Mouse (Mus musculus) forebrain, embryonic 10.5 days (tissue): ENCODE results near the gene Efcab5. TPM values are rescaled to one million over a fixed set of nuclear protein-coding genes. Genes with fewer than 3 reads are reported as not detected.
A peak's percentile ranks its signal among the peaks of the same experiment; 100 is the strongest.

Experiments
- DNase-seq: peaks from one replicate; pipeline ENCODE4 v3.0.0-alpha.2; 2017; ENCODE audit warnings: low spot score; ENCODE audit errors: extremely low spot score
- H3K27ac ChIP-seq: fragments of 300-500 bp; sonication (generic); 2 replicates; pipeline ENCODE4 v1.5.1; 2016; ENCODE audit warnings: mild to moderate bottlenecking
- H3K27me3 ChIP-seq: fragments of 300-500 bp; sonication (generic); 2 replicates; pipeline ENCODE4 v1.6.1; 2016; ENCODE audit warnings: mild to moderate bottlenecking; ENCODE audit not compliant: poor library complexity, severe bottlenecking
- H3K36me3 ChIP-seq: fragments of 300-500 bp; sonication (generic); replicated peaks from 2 replicates; pipeline ENCODE4 v1.6.1; 2016; ENCODE audit warnings: mild to moderate bottlenecking, moderate library complexity
- H3K4me1 ChIP-seq: fragments of 300-500 bp; sonication (generic); 2 replicates; pipeline ENCODE4 v1.6.1; 2016
- H3K4me3 ChIP-seq: fragments of 300-500 bp; sonication (generic); 2 replicates; pipeline ENCODE4 v1.5.1; 2016; ENCODE audit warnings: mild to moderate bottlenecking, moderate library complexity
- H3K9me3 ChIP-seq: fragments of 300-500 bp; sonication (generic); 2 replicates; pipeline ENCODE4 v1.6.1; 2016; ENCODE audit warnings: mild to moderate bottlenecking, moderate library complexity
- WGBS: fragments of 180-500 bp; shearing (Covaris S2); methylation state at CpG from one replicate; pipeline ENCODE4 v1.1.7; 2016; 5-methylcytosine and 5-hydroxymethylcytosine counted together
- polyA plus RNA-seq: library from polyadenylated mRNA; unstranded; fragments of >200 nt; fragmentation: Nextera tagmentation; extraction: Ambion mirVana; gene quantifications from 2 replicates; pipeline ENCODE4 v1.2.1, GENCODE M21; 2016

Efcab5 gene
- polyA plus RNA-seq, 1 experiment from 2014 or later: 0.25 TPM

GRCm38 (mm10) chr11:77195360-77196109, 6.8 kb upstream of the Efcab5 start:
- Histone ChIP-seq H3K36me3 (no peaks in the 10 kb centered on the region), H3K9me3 (no peaks in the 10 kb centered on the region), H3K4me1 (peaks cover 40% of the 10 kb centered on the region), H3K27ac (no peak overlapping the region), H3K4me3 (no peak overlapping the region), H3K27me3 (peaks cover 39% of the 10 kb centered on the region)
- DNase-seq: no peak
- WGBS: 79% methylated on average over 11 of the region's 11 CpGs

GRCm38 (mm10) chr11:77194762-77195161, 6.0 kb upstream of the Efcab5 start:
- DNase-seq: no peak
- Histone ChIP-seq H3K27me3 (peaks cover 39% of the 10 kb centered on the region), H3K27ac (no peak overlapping the region), H3K9me3 (no peaks in the 10 kb centered on the region), H3K4me1 (peaks cover 39% of the 10 kb centered on the region), H3K36me3 (no peaks in the 10 kb centered on the region), H3K4me3 (no peak overlapping the region)
- 77% methylated on average over 1 of the region's 1 CpGs for WGBS

DNA sequence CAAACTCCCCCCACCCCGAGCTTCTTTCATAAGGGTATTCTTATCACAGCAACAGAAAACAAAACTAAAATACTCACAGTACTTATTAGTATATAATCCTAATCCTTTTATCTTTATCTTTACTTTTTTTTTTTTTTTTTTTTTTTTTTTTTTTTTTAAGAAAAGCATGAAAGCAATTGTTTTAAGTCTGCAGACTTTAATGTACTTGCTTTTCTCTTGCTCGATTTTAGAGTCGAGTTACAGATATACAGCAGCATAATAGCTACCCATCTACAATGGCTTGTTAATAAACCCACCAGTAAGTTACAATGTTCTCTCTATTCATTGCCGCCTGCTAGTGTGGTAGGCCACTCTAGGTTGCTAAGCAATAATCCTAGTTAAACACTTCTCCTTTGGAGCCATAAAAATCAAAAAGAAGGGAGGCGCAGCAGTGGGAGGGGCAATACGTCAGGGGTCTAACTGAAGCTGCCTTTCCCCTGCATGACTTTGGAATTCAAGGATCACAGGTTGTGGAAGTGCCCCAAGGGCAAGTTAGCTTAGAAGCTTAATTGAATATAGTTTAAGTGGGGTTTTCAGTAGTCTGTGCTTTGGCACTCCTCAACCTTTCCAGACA, 5.3 kb upstream of the Efcab5 start:
- DNase-seq: peak; percentile 67
- peaks cover 34% of the 10 kb centered on the region for H3K4me1 ChIP-seq
- peaks cover 39% of the 10 kb centered on the region for H3K27me3 ChIP-seq
- WGBS: 29% methylated on average over 6 of the region's 6 CpGs
- H3K36me3 ChIP-seq: no peaks in the 10 kb centered on the region
- H3K27ac ChIP-seq: no peak overlapping the region
- no peak overlapping the region; the same call in 1 of the 2 replicates for H3K4me3 ChIP-seq
- H3K9me3 ChIP-seq: no peaks in the 10 kb centered on the region

GRCm38 (mm10) chr11:77193410-77193809, 4.6 kb upstream of the Efcab5 start:
- H3K4me3 ChIP-seq: no peak overlapping the region; the same call in 1 of the 2 replicates
- H3K36me3 ChIP-seq: no peaks in the 10 kb centered on the region
- no peak overlapping the region for H3K27ac ChIP-seq
- no peak for DNase-seq
- H3K27me3 ChIP-seq: peaks cover 39% of the 10 kb centered on the region
- 77% methylated on average over 5 of the region's 5 CpGs for WGBS
- no peaks in the 10 kb centered on the region for H3K9me3 ChIP-seq
- peaks cover 34% of the 10 kb centered on the region for H3K4me1 ChIP-seq

DNA sequence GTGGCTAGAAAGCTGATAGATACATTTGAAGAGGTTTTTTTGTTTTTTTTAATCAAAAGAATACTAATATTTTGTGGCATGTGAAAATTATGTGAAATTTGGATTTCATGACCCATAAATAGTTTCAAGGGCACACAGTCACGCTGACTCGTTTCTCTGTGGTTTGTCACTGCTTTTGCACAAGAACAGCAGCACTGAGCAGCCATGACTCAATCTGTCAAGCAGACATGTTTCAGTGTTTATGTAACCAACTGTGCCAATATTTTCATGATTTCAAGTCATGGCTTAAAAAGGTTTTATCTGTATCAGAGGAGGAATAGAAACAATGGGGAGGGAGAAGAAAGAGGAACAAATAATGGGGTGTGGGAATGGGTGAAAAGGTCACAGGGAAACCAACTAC, 3.8 kb downstream of the Efcab5 start:
- no peak for DNase-seq
- no peaks in the 10 kb centered on the region for H3K36me3 ChIP-seq
- no peaks in the 10 kb centered on the region for H3K9me3 ChIP-seq
- H3K4me1 ChIP-seq: no peaks in the 10 kb centered on the region; the same call in 1 of the 2 replicates
- no peak overlapping the region for H3K27ac ChIP-seq
- H3K27me3 ChIP-seq: no peaks in the 10 kb centered on the region
- H3K4me3 ChIP-seq: no peak overlapping the region
- WGBS: 93% methylated on average over 2 of the region's 2 CpGs

- H3K27ac ChIP-seq: no peak overlapping the region
- H3K27me3 ChIP-seq: no peaks in the 10 kb centered on the region
- H3K4me1 ChIP-seq: no peaks in the 10 kb centered on the region; the same call in 1 of the 2 replicates
- WGBS: 52% methylated on average over 2 of the region's 2 CpGs
- no peaks in the 10 kb centered on the region for H3K9me3 ChIP-seq
- no peaks in the 10 kb centered on the region for H3K36me3 ChIP-seq
- H3K4me3 ChIP-seq: no peak overlapping the region
- DNase-seq: no peak
Measured at GRCm38 (mm10) chr11:77182616-77183015, 6.2 kb downstream of the Efcab5 start.

- 86% methylated on average over 2 of the region's 2 CpGs for whole genome bisulfite sequencing
Measured at GRCm38 (mm10) chr11:77182041-77182440, 6.7 kb downstream of the Efcab5 start.

GRCm38 (mm10) chr11:77181528-77181927, 7.2 kb downstream of the Efcab5 start:
- no peak overlapping the region for H3K27ac ChIP-seq
- no peaks in the 10 kb centered on the region for H3K36me3 ChIP-seq
- no peaks in the 10 kb centered on the region for H3K27me3 ChIP-seq
- no peaks in the 10 kb centered on the region; the same call in 1 of the 2 replicates for H3K4me1 ChIP-seq
- no peaks in the 10 kb centered on the region for H3K9me3 ChIP-seq
- DNase-seq: no peak
- 87% methylated on average over 5 of the region's 5 CpGs for WGBS
- no peak overlapping the region for H3K4me3 ChIP-seq

More at GRCm38 (mm10) chr11:77182041-77182440, 6.7 kb downstream of the Efcab5 start:
- DNase-seq: no peak
- H3K27me3 ChIP-seq: no peaks in the 10 kb centered on the region
- no peaks in the 10 kb centered on the region for H3K9me3 ChIP-seq
- no peaks in the 10 kb centered on the region for H3K36me3 ChIP-seq
- H3K4me3 ChIP-seq: no peak overlapping the region
- no peak overlapping the region for H3K27ac ChIP-seq
- no peaks in the 10 kb centered on the region; the same call in 1 of the 2 replicates for H3K4me1 ChIP-seq

- Histone ChIP-seq H3K27me3 (no peaks in the 10 kb centered on the region), H3K4me3 (no peak overlapping the region), H3K4me1 (no peaks in the 10 kb centered on the region; the same call in 1 of the 2 replicates), H3K9me3 (no peaks in the 10 kb centered on the region), H3K36me3 (no peaks in the 10 kb centered on the region), H3K27ac (no peak overlapping the region)
- no peak for DNase-seq
- 79% methylated on average over 4 of the region's 4 CpGs for WGBS
Measured at GRCm38 (mm10) chr11:77180886-77181285, 7.9 kb downstream of the Efcab5 start.

DNA sequence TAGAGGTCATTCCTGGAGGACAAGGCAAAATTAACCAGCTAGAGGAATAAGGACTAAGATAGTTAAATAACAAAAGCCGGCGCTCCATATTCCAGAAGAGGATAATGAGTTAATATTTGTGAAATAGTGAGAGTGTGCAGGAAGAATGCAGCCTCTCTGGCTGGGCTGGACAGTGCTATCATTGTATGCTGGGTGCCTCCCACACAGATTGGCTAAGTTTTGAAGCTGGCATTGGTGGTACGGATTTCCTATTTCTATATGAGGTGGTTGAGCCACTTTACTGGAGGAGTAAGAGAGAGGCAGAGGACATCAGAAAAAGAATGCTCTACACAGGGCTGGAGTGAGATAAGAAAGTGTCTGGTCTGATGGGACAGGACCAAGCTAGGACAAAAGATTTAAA, 9.0 kb downstream of the Efcab5 start:
- 88% methylated on average over 3 of the region's 3 CpGs for WGBS
- H3K27me3 ChIP-seq: no peaks in the 10 kb centered on the region
- no peaks in the 10 kb centered on the region for H3K9me3 ChIP-seq
- H3K27ac ChIP-seq: no peak overlapping the region
- H3K36me3 ChIP-seq: no peaks in the 10 kb centered on the region
- no peaks in the 10 kb centered on the region; the same call in 1 of the 2 replicates for H3K4me1 ChIP-seq
- DNase-seq: no peak
- no peak overlapping the region for H3K4me3 ChIP-seq

GRCm38 (mm10) chr11:77174531-77174930, 14.2 kb downstream of the Efcab5 start:
- no peaks in the 10 kb centered on the region for H3K9me3 ChIP-seq
- no peak overlapping the region for H3K4me3 ChIP-seq
- no peak for DNase-seq
- no peaks in the 10 kb centered on the region for H3K4me1 ChIP-seq
- H3K36me3 ChIP-seq: no peaks in the 10 kb centered on the region
- 83% methylated on average over 7 of the region's 7 CpGs for WGBS
- no peak overlapping the region for H3K27ac ChIP-seq
- H3K27me3 ChIP-seq: no peaks in the 10 kb centered on the region

- WGBS: 52% methylated on average over 4 of the region's 4 CpGs
Measured at GRCm38 (mm10) chr11:77173731-77174130, 15.0 kb downstream of the Efcab5 start.

DNA sequence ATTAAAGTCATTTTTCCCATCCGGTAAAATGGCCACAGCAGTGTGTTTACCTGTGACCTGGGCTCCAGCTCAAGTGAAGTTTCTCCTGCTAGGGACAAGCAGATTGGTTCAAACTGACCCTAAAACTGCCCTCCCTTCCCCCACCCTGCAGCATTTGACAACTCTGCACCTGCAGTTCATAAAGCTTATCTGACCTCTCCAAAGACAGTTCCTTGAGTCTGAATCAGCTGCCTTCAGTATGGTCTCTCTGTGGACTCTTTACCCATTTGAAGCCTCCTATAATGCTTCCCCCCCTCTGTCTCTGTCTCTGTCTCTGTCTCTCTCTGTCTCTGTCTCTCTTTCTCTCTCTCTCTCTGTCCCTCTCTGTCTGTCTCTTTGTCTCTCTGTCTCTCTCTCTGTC, 28.0 kb downstream of the Efcab5 start:
- H3K27me3 ChIP-seq: no peaks in the 10 kb centered on the region
- 83% methylated on average over 1 of the region's 1 CpGs for WGBS
- no peak for DNase-seq

More at GRCm38 (mm10) chr11:77173731-77174130, 15.0 kb downstream of the Efcab5 start:
- no peaks in the 10 kb centered on the region for H3K27me3 ChIP-seq
- no peaks in the 10 kb centered on the region for H3K36me3 ChIP-seq
- no peaks in the 10 kb centered on the region for H3K4me1 ChIP-seq
- H3K9me3 ChIP-seq: no peaks in the 10 kb centered on the region
- no peak overlapping the region for H3K27ac ChIP-seq
- no peak for DNase-seq
- H3K4me3 ChIP-seq: no peak overlapping the region

More for the DNA sequence above, 28.0 kb downstream of the Efcab5 start:
- Histone ChIP-seq H3K4me3 (no peak overlapping the region), H3K27ac (no peak overlapping the region), H3K4me1 (no peaks in the 10 kb centered on the region), H3K9me3 (no peaks in the 10 kb centered on the region), H3K36me3 (no peaks in the 10 kb centered on the region)
